Mouse (Mus musculus): ENCODE measurements around the gene Rd3. TPM values are rescaled to one million over a fixed set of nuclear protein-coding genes. Genes with fewer than 3 reads are reported as not detected.
A peak's percentile ranks its signal among the peaks of the same experiment; 100 is the strongest.

Gene Rd3
- total and polyA plus RNA-seq, 3 experiments = 0.25 to 0.47 (median 0.44) TPM

GRCm38 (mm10) chr1:191987481-191987769 lies 10.3 kb downstream of the Rd3 start:
- Histone ChIP-seq H3K27me3 (replicated peaks) (no peaks in the 10 kb centered on the region), H3K79me2 (replicated peaks; ENCODE audit: control insufficient read depth, extremely low read depth, insufficient read depth, poor library complexity, severe bottlenecking) (no peaks in the 10 kb centered on the region), H3K9me3 (replicated peaks; ENCODE audit: low read length) (no peaks in the 10 kb centered on the region), H3K4me3 (replicated peaks in 1 of 3; ENCODE audit: low read depth in 2 of 3, low read length in 2 of 3, poor library complexity in 1 of 3) (no peak overlapping the region), H3K36me3 (replicated peaks in 1 of 2; ENCODE audit: control insufficient read depth in 1 of 2, insufficient read depth in 1 of 2, low read length in 1 of 2) (peaks cover 0 to 4% of the 10 kb centered on the region in 2 experiments), H3K27ac (ENCODE audit: insufficient read depth, low read depth) (peak overlapping the region; percentile 96), H3K4me2 (ENCODE audit: insufficient read depth, low read depth, poor library complexity, severe bottlenecking) (peak overlapping the region; percentile 66), H3K4me1 (ENCODE audit: control insufficient read depth in 1 of 2, insufficient read depth in 2 of 2) (peaks cover 22 to 56% of the 10 kb centered on the region in 2 experiments), H3K9ac (ENCODE audit: insufficient read depth, low read depth) (peak overlapping the region; percentile 35; the same call in 1 of the 2 replicates)
- dilution Hi-C loops (cut with MboI; ENCODE audit: extremely low pct_ligation_motif_present, extremely low pct_unique_long_range_greater_than_20kb, low sequenced_read_pairs) = no loop called here
- no peak for DNase-seq (ENCODE audit: extremely low read depth)
- TF ChIP-seq MAX (IDR thresholded peaks at IDR 0.05; ENCODE audit: low read length) (peak; percentile 32; the same call in 1 of the 2 replicates), TCF12 (IDR thresholded peaks at IDR 0.05; ENCODE audit: low read depth, low read length) (no peak), CHD1 (IDR thresholded peaks at IDR 0.05; ENCODE audit: low read depth, low read length) (peak; percentile 91), JUND (conservative IDR thresholded peaks at IDR 0.05; ENCODE audit: low read depth, low read length) (no peak), E2F4 (IDR thresholded peaks at IDR 0.05; ENCODE audit: insufficient replicate concordance, low read depth, low read length) (no peak)
- in situ Hi-C loops (cut with MboI; ENCODE audit: low pct_ligation_motif_present, low pct_unique_long_range_greater_than_20kb, low sequenced_read_pairs) = no loop called here

DNA sequence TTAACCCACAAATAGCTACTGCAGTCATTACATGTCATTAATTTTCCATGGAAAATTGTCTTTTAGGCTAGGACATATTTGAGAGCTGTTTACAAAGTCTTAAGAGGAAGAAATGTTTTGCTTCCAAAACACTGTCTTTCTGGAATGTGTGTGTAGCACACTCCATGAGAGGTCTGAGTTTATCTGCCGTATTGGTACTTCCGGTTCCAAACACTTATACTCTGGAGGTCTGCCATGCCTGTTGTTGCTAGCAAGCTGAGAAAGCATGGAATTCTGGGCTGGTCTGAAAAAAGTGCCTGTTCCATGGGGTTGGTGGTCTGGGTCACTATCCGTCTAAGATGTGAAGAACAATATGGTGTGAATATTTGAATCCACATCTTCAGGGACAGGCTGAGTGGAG lies 11.5 kb downstream of the Rd3 start:
- DNase-seq (ENCODE audit: extremely low read depth) = no peak
- TF ChIP-seq CTCF (conservative IDR thresholded peaks at IDR 0.05 in 1 of 2, IDR thresholded peaks at IDR 0.05 in 1 of 2; ENCODE audit: low read depth in 2 of 2, low read length in 2 of 2) = no peak
- no peak for TF ChIP-seq RCOR1 (conservative IDR thresholded peaks at IDR 0.05; ENCODE audit: low read depth, low read length)
- 0 out of 2 replicates have a peak, but pooled peaks have one; percentile 14 for TF ChIP-seq MEF2A (IDR thresholded peaks at IDR 0.05; ENCODE audit: borderline replicate concordance, low read depth, low read length)
- H3K79me2 ChIP-seq (replicated peaks; ENCODE audit: control insufficient read depth, extremely low read depth, insufficient read depth, poor library complexity, severe bottlenecking) = no peaks in the 10 kb centered on the region
- peak overlapping the region; percentile 74 for H3K27ac ChIP-seq (ENCODE audit: insufficient read depth, low read depth)
- peak overlapping the region in 2 of 3 experiments; percentile 61 to 67 for H3K4me3 ChIP-seq (replicated peaks in 1 of 3; ENCODE audit: low read depth in 2 of 3, low read length in 2 of 3, poor library complexity in 1 of 3)
- H3K9ac ChIP-seq (ENCODE audit: insufficient read depth, low read depth) = no peak overlapping the region
- no peaks in the 10 kb centered on the region for H3K9me3 ChIP-seq (replicated peaks; ENCODE audit: low read length)
- no peaks in the 10 kb centered on the region for H3K27me3 ChIP-seq (replicated peaks)
- dilution Hi-C loops (cut with MboI; ENCODE audit: extremely low pct_ligation_motif_present, extremely low pct_unique_long_range_greater_than_20kb, low sequenced_read_pairs) (no loop called here), in situ Hi-C loops (cut with MboI; ENCODE audit: low pct_ligation_motif_present, low pct_unique_long_range_greater_than_20kb, low sequenced_read_pairs) (no loop called here)
- H3K36me3 ChIP-seq (replicated peaks in 1 of 2; ENCODE audit: control insufficient read depth in 1 of 2, insufficient read depth in 1 of 2, low read length in 1 of 2) = peaks cover 0 to 5% of the 10 kb centered on the region in 2 experiments
- peak overlapping the region; percentile 23; the same call in 1 of the 2 replicates for H3K4me2 ChIP-seq (ENCODE audit: insufficient read depth, low read depth, poor library complexity, severe bottlenecking)
- H3K4me1 ChIP-seq (ENCODE audit: control insufficient read depth in 1 of 2, insufficient read depth in 2 of 2) = peaks cover 22 to 57% of the 10 kb centered on the region in 2 experiments

GRCm38 (mm10) chr1:191989060-191989459 lies 11.9 kb downstream of the Rd3 start:
- peaks cover 22 to 52% of the 10 kb centered on the region in 2 experiments for H3K4me1 ChIP-seq (ENCODE audit: control insufficient read depth in 1 of 2, insufficient read depth in 2 of 2)
- dilution Hi-C loops (cut with MboI; ENCODE audit: extremely low pct_ligation_motif_present, extremely low pct_unique_long_range_greater_than_20kb, low sequenced_read_pairs) = no loop called here
- no peaks in the 10 kb centered on the region for H3K9me3 ChIP-seq (replicated peaks; ENCODE audit: low read length)
- H3K27me3 ChIP-seq (replicated peaks) = no peaks in the 10 kb centered on the region
- H3K9ac ChIP-seq (ENCODE audit: insufficient read depth, low read depth) = peak overlapping the region; percentile 94
- TF ChIP-seq JUND (conservative IDR thresholded peaks at IDR 0.05; ENCODE audit: low read depth, low read length) (no peak), MAX (IDR thresholded peaks at IDR 0.05; ENCODE audit: low read length) (0 out of 2 replicates have a peak, but pooled peaks have one; percentile 38), ETS1 (conservative IDR thresholded peaks at IDR 0.05; ENCODE audit: low read depth, low read length) (0 out of 2 replicates have a peak, but pooled peaks have one; percentile 8)
- no peak for DNase-seq (ENCODE audit: extremely low read depth)
- H3K4me3 ChIP-seq (replicated peaks in 1 of 3; ENCODE audit: low read depth in 2 of 3, low read length in 2 of 3, poor library complexity in 1 of 3) = peak overlapping the region in 2 of 3 experiments; percentile 61 to 67
- peak overlapping the region; percentile 74 for H3K27ac ChIP-seq (ENCODE audit: insufficient read depth, low read depth)
- peak overlapping the region; percentile 23; the same call in 1 of the 2 replicates for H3K4me2 ChIP-seq (ENCODE audit: insufficient read depth, low read depth, poor library complexity, severe bottlenecking)
- in situ Hi-C loops (cut with MboI; ENCODE audit: low pct_ligation_motif_present, low pct_unique_long_range_greater_than_20kb, low sequenced_read_pairs) = no loop called here
- H3K36me3 ChIP-seq (replicated peaks in 1 of 2; ENCODE audit: control insufficient read depth in 1 of 2, insufficient read depth in 1 of 2, low read length in 1 of 2) = peaks cover 0 to 5% of the 10 kb centered on the region in 2 experiments
- no peaks in the 10 kb centered on the region for H3K79me2 ChIP-seq (replicated peaks; ENCODE audit: control insufficient read depth, extremely low read depth, insufficient read depth, poor library complexity, severe bottlenecking)

Measured in CH12.LX (cell line).